Mouse (Mus musculus) c-Kit-positive CD71-positive TER-119-positive erythroid progenitor cells, embryonic 14.5 days (primary cell): ENCODE data around the gene 1700047I17Rik2.
"Not testable (repeated sequence)": the region's sequence is repeated elsewhere in the genome, so short reads cannot be mapped to it uniquely, and the experiment has no call there.

Experiments used
- DNase-seq: peaks from one replicate; pipeline ENCODE4 v3.0.0-alpha.2; 2013; ENCODE audit warnings: low spot score

The 1700047I17Rik2 gene

GRCm38 (mm10) chr12:55199306-55199705 is at the start of gene 1700047I17Rik2:
Gene 1700047I17Rik2, plus strand, starts transcription at chr12:55199592.
- not testable (repeated sequence) for DNase-seq

DNA sequence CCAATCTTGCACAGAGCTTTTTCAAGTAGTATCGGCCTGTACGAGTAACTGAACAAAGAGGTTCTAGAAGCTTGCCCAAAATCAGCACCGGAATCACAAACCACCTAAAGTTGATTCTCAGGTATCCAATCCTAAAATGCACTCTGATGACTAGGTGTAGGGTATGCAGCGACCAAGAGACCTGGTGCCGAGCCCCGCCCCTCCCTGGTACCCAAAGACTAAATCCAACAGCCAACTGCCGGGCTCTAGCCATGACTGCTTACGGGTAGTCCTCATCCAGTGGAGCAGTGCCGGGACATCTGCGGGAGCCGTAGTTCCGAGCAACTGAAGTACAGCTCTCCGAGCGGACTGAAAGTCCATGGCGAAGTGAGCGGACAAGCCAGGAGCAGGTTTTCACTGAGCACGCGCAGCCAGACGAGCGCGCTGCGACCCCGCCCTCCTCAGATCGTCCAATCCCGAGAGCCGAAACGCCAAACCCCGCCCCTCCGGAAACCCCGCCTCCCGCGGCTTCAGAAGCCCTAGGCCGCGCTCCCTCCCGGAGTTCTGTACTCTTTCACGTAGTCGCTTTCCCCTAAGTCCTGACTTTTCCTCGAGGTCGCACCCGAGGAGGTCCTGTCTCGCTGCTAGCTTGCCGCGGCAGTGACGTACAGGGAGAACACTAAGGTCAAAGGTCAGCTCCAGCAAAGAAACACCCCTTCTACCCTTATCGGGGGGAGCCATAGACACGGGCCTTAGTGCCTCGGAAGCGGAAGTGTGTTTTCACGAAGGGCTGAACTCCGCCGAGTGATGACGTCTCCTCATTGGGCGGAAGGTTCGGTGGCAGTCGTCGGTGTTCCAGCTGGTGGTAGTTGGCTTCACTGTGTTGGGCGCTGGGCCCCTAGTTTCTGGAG is 44.6 kb upstream of the 1700047I17Rik2 start, which contains the start of gene Srp54b:
TSS of gene Srp54b (plus strand) at position 546 of the 890 bp plus-strand sequence.
- not testable (repeated sequence) for DNase-seq

DNA sequence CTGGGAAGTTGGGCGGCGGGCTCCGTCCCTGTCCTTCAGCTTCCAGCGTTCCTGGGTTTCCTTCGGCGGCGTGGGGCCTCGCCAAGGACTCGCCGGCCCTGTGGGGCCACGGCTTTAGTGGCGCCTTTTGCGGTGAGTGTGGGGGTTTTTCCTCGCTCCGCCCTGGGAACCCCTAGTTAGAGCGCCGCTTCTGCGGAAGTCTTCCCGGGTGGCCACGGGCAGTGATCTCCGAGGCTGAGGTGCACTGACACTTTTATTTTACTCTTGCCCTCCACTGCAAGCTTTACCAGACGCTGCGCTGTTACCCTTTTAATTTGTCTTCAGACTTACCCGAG is 44.0 kb upstream of the 1700047I17Rik2 start:
- DNase-seq: not testable (repeated sequence)

GRCm38 (mm10) chr12:55167034-55167557 is 32.3 kb upstream of the 1700047I17Rik2 start:
- DNase-seq: not testable (repeated sequence)

DNA sequence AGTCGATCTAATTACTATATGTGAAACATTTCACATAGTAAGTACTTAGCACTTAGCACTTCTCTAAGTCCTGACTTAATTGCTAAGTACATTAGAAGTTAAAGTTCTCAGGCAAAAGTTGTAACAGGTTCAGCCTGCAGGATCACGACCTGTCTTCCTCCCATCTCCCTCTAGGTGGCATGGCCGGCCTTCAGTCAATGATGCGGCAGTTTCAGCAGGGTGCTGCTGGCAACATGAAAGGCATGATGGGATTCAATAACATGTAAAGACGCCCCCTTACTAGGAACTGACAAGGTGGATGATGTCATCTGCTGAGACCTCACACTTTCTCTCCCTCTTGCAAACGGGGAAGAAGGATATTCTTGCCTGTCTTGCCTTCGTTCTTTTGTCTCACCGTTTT is 11.7 kb upstream of the 1700047I17Rik2 start:
- DNase-seq: not testable (repeated sequence)

- not testable (repeated sequence) for DNase-seq
These were observed 10.3 kb upstream of the 1700047I17Rik2 start for GRCm38 (mm10) chr12:55189127-55189526.

DNA sequence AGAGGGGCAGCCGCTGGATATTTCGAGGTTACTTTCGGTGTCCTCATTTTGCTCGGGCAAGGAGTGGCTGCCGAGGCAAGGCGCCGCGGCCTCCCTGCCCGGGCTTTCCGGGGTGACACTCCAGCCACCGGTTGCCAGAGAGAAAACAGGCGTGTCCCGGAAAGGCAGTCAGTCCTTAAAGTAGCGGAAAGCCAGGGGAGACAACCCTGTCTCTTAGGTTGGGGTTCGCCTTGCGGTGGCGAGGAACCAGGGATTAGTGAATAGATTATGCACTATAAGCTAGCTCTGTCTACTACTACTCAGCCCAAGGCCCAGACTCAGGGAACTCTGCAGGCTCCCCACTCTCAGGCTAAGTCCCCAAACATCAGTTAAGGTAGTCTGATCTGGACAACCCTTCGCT is 407 bp downstream of the 1700047I17Rik2 start:
- not testable (repeated sequence) for DNase-seq

- DNase-seq: not testable (repeated sequence)
These were observed 13.6 kb downstream of the 1700047I17Rik2 start for GRCm38 (mm10) chr12:55212944-55213343.

GRCm38 (mm10) chr12:55229626-55230519 is 30.5 kb downstream of the 1700047I17Rik2 start, which contains the start of gene Srp54c:
Gene Srp54c, plus strand, starts transcription at chr12:55230168.
- not testable (repeated sequence) for DNase-seq

DNA sequence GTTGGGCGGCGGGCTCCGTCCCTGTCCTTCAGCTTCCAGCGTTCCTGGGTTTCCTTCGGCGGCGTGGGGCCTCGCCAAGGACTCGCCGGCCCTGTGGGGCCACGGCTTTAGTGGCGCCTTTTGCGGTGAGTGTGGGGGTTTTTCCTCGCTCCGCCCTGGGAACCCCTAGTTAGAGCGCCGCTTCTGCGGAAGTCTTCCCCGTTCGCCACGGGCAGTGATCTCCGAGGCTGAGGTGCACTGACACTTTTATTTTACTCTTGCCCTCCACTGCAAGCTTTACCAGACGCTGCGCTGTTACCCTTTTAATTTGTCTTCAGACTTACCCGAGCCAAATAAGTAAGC is 31.1 kb downstream of the 1700047I17Rik2 start:
- not testable (repeated sequence) for DNase-seq

DNA sequence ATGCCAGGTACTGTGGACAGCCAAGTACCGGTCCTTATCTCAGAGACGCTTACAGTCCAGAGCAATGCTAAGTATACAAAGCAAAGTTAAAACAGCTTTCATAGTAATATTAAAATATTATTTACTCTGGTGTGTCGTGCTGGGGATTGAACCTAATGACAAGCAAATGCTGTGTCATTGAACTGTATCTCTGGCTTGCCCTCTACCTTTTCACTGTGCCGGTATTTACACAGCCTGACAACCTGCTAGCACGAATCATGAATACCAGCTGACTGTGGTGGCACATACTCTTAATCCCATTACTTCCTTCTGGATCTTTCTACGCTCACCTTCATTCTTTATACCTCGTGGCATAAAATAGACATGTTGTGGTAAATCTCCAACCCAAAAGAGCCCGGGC is 42.9 kb downstream of the 1700047I17Rik2 start:
- not testable (repeated sequence) for DNase-seq

GRCm38 (mm10) chr12:55261950-55262349 is 62.6 kb downstream of the 1700047I17Rik2 start:
- not testable (repeated sequence) for DNase-seq

GRCm38 (mm10) chr12:55263385-55263784 is 64.0 kb downstream of the 1700047I17Rik2 start:
- DNase-seq: not testable (repeated sequence)
